Comparison of ENCODE assay signal across 14 mouse cellular contexts in the genomic region with DNA sequence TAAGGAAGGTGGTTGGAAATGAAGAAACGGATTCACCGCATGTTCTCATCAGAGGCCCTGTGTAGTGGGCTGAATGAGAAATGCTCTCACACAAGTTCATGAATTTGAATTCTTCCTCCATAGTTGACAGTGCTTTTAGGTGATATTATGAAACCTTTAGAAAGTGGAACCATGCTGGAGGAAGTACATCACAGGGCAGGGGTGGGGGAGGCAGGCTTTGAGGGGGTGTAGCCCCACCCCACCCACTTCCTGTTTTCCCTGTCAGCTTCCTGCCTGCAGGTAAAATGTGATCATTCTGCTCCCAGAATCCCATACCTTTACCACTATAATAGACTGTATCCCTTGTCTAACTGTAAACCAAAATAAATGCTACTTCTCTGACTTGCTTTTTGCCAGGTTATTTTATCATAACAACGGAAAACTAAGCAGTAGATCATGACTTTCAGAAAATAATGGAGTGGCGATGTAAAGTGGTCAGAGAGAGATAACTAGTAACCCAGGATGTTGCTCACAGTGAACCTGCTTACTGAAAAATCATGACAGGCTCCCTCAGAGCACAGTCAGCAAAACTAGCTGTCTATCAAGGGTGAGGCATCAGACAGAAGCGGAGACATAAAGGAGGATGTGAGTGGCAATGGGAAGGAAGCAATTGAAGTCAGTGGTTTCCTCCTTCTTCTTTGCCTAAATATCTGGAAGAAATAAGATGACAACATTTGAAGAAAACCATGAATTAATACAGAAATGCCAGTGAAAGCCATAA.
DNase-seq lines count a peak whose midpoint lies in the region; ATAC-seq lines count a peak whose summit lies in the region.
"Had no signal": no experiment of that assay in that cellular context is flagged by ENCODE, and none has a peak within 500 bp of the region (broad histone marks: within the 10 kb centered on the region; RNA-seq: fewer than 3 reads in every experiment).

No protein-coding gene starts in this region.

- DNase-seq in lung, postnatal 36 days = peak; percentile 5
- no peak for DNase-seq in lung, postnatal 25 days (ENCODE audit: low spot score)
- DNase-seq in naive thymus-derived CD4-positive, alpha-beta T cell, adult 2 months (ENCODE audit: low read depth) = peak; percentile 64
- peak; percentile 51 for DNase-seq in thymus, postnatal 25 days
- no peak for DNase-seq in cerebellum, adult 11 months
- no peak for DNase-seq in urinary bladder, adult 2 months (ENCODE audit: low spot score)
- DNase-seq in cerebellum, postnatal 25 days = no peak
- DNase-seq: adrenal gland, adult 8-10 months; cerebellum, adult 2 months; kidney, adult 11 months; kidney, postnatal 10 days; liver, embryonic 13.5 days; right cerebral cortex, postnatal 25 days had no signal

- peak; percentile 55 for ATAC-seq in common myeloid progenitor, adult 5-6 weeks (replicated peaks; ENCODE audit: low read depth, poor library complexity, severe bottlenecking)

Comparison
In these comparisons a context has a peak if more than half of its experiments do, and no peak if none do; other contexts are left out.
1. DNase-seq: peak in lung, postnatal 36 days (single experiment), naive thymus-derived CD4-positive, alpha-beta T cell, adult 2 months (single experiment) and thymus, postnatal 25 days (single experiment); none in lung, postnatal 25 days (single experiment), cerebellum, adult 11 months (single experiment), urinary bladder, adult 2 months (single experiment) and cerebellum, postnatal 25 days (0 of 2).